Mouse (Mus musculus) liver, embryonic 12.5 days (tissue): ENCODE results near the gene Swsap1. TPM values are rescaled to one million over a fixed set of nuclear protein-coding genes. Genes with fewer than 3 reads are reported as not detected.

Experiments
- ATAC-seq: fragments of 200-750 bp; cut with Nextera tagmentation; 2 replicates; pipeline ENCODE4 v1.8.0; 2017; ENCODE audit warnings: moderate number of reproducible peaks, mild to moderate bottlenecking, moderate library complexity
- H3K27ac ChIP-seq: fragments of 300-500 bp; sonication (generic); 2 replicates; pipeline ENCODE4 v1.5.1; 2016; ENCODE audit warnings: mild to moderate bottlenecking
- H3K27me3 ChIP-seq: fragments of 300-500 bp; sonication (generic); replicated peaks from 2 replicates; pipeline ENCODE4 v1.6.1; 2016; ENCODE audit warnings: mild to moderate bottlenecking, moderate library complexity
- H3K36me3 ChIP-seq: fragments of 300-500 bp; sonication (generic); 2 replicates; pipeline ENCODE4 v1.6.1; 2016; ENCODE audit warnings: mild to moderate bottlenecking, moderate library complexity
- H3K4me1 ChIP-seq: fragments of 300-500 bp; sonication (generic); 2 replicates; pipeline ENCODE4 v1.6.1; 2016
- H3K4me2 ChIP-seq: fragments of 300-500 bp; sonication (generic); 2 replicates; pipeline ENCODE4 v1.6.1; 2016; ENCODE audit warnings: mild to moderate bottlenecking, moderate library complexity
- H3K4me3 ChIP-seq: fragments of 300-500 bp; sonication (generic); 2 replicates; pipeline ENCODE4 v1.5.1; 2016; ENCODE audit warnings: mild to moderate bottlenecking, moderate library complexity
- H3K9ac ChIP-seq: fragments of 300-500 bp; sonication (generic); 2 replicates; pipeline ENCODE4 v1.6.1; 2016; ENCODE audit warnings: mild to moderate bottlenecking, moderate library complexity
- H3K9me3 ChIP-seq: fragments of 300-500 bp; sonication (generic); replicated peaks from 2 replicates; pipeline ENCODE4 v1.6.1; 2016; ENCODE audit warnings: mild to moderate bottlenecking, moderate library complexity
- WGBS: fragments of 180-500 bp; shearing (Covaris S2); methylation state at CpG from one replicate; pipeline ENCODE4 v1.1.7; 2016; ENCODE audit not compliant: insufficient replicate concordance; 5-methylcytosine and 5-hydroxymethylcytosine counted together
- polyA plus RNA-seq: library from polyadenylated mRNA; unstranded; fragments of >200 nt; fragmentation: Nextera tagmentation; extraction: Ambion mirVana; gene quantifications from 2 replicates; pipeline ENCODE4 v1.2.1, GENCODE M21; 2016

Gene Swsap1
- polyA plus RNA-seq, 1 experiment from 2014 or later: 2.8 TPM

DNA sequence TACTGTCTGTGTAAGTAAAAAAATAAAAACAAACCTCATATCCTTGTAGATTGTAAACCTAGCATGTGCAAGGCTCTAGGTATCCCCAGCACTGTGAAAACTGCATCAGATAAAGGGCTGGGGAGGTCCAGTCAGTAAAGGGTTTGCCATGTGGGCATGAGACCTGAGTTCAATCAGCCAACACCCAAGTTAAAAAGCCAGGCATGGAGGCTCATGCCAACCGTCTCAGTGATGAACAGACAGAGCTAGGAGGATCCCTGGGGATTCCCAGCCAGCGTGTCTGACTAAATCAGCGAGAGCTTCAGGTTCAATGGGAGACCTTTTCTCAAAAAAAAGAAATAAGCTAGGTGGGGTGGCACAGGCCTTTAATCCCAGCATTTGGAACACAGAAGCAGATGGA lies 30.5 kb upstream of the Swsap1 start:
- Histone ChIP-seq H3K4me2 (no peak overlapping the region), H3K27ac (no peak overlapping the region), H3K36me3 (peaks cover 9% of the 10 kb centered on the region)

DNA sequence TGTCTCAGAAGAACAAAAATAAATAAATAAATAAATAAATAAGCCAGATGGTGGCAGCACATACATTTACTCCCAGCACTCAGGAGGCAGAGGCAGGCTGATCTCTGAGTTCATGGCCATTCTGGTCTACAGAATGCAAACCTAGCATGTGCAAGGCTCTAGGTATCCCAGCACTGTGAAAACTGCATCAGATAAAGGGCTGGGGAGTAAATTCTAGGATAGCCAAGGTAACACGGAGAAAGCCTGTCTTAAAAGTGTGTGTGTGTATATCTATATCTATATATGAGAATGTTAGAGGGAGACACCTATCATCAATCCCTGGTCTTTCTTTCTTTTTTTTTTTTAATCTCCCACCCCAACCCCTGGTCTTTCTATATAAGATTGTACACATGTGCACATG lies 30.0 kb upstream of the Swsap1 start:
- no peak overlapping the region for H3K9ac ChIP-seq
- H3K9me3 ChIP-seq: no peaks in the 10 kb centered on the region
- H3K4me1 ChIP-seq: peaks cover 38% of the 10 kb centered on the region
- no peak overlapping the region for H3K4me2 ChIP-seq
- 85% methylated on average over 1 of the region's 1 CpGs for WGBS
- no peak for ATAC-seq
- H3K36me3 ChIP-seq: peaks cover 9% of the 10 kb centered on the region
- no peak overlapping the region for H3K4me3 ChIP-seq
- H3K27ac ChIP-seq: no peak overlapping the region
- 0 out of 2 replicates have a peak, but pooled peaks cover 3% of the 10 kb centered on the region for H3K27me3 ChIP-seq

More for the DNA sequence above, 30.5 kb upstream of the Swsap1 start:
- no peak for ATAC-seq
- Histone ChIP-seq H3K27me3 (0 out of 2 replicates have a peak, but pooled peaks cover 3% of the 10 kb centered on the region), H3K4me3 (no peak overlapping the region), H3K9ac (no peak overlapping the region), H3K4me1 (peaks cover 38% of the 10 kb centered on the region), H3K9me3 (no peaks in the 10 kb centered on the region)
- WGBS: 83% methylated on average over 3 of the region's 3 CpGs

DNA sequence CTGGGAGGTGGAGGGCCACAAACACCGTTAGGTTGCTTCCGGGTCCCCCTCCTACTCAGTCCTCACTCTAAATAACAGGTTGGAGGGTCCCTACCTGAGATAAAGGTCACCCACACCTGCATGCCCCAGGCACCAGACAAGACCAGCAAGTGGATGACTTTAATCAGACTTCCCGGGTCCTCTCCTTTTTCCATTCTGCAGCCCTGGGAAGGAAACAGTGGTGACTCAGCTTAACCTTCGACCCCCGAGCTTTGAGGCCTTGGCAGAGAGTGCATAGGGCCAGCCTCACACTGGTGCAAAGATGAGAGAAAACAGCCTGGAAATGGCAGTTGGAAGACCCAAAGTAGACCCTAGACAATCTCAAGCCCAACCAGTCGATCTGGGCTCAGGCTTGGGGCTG lies 29.4 kb upstream of the Swsap1 start:
- 60% methylated on average over 6 of the region's 6 CpGs for WGBS
- H3K36me3 ChIP-seq: peaks cover 9% of the 10 kb centered on the region
- peaks cover 38% of the 10 kb centered on the region for H3K4me1 ChIP-seq
- peak overlapping the region; percentile 57; the same call in 1 of the 2 replicates for H3K4me3 ChIP-seq
- no peak overlapping the region for H3K9ac ChIP-seq
- no peak for ATAC-seq
- H3K27me3 ChIP-seq: 0 out of 2 replicates have a peak, but pooled peaks cover 3% of the 10 kb centered on the region
- H3K9me3 ChIP-seq: no peaks in the 10 kb centered on the region
- H3K4me2 ChIP-seq: peak overlapping the region; percentile 71
- no peak overlapping the region; the same call in 1 of the 2 replicates for H3K27ac ChIP-seq

- Histone ChIP-seq H3K9me3 (no peaks in the 10 kb centered on the region), H3K4me3 (peak overlapping the region; percentile 57), H3K4me2 (peak overlapping the region; percentile 71), H3K36me3 (peaks cover 7% of the 10 kb centered on the region), H3K27me3 (0 out of 2 replicates have a peak, but pooled peaks cover 3% of the 10 kb centered on the region), H3K27ac (peak overlapping the region; percentile 37; the same call in 1 of the 2 replicates), H3K4me1 (peaks cover 42% of the 10 kb centered on the region), H3K9ac (peak overlapping the region; percentile 37)
- 5% methylated on average over 6 of the region's 6 CpGs for WGBS
- ATAC-seq: no peak
Observed at GRCm38 (mm10) chr9:21926784-21927183, 28.8 kb upstream of the Swsap1 start.

DNA sequence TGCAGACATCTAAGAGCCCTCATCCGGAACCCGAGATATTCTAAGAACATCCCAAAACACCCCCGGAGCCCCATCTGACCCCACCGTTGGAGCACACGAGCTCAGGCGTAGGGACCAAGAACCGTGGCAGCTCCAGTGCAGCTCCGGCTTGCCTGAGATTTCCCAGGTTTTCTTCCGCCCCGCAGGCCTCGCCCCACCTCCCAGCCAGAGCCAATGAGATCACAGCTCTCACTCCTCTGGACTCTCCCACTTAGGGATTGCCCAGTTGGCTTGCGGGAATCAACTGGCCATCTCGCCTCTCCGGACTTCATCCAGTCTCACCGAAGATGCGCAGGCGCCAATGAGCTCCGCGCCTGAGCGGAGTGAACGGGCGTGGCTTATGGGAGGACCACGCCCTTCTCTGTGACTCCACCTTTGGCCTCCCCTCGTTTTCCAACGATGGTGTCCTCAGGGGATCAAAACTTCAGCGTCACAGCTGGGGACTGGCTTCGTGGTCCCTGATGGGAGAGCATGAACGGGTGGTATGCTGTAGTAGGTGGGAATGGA lies 28.3 kb upstream of the Swsap1 start, which contains the start of the genes Ccdc159 and Tmem205:
TSS of gene Ccdc159 (plus strand) at position 264 of the 546 bp plus-strand sequence.
TSS of gene Tmem205 (minus strand) at position 349 of the 546 bp plus-strand sequence.
- peak within 1 kb of the TSS; percentile 57 for H3K4me3 ChIP-seq
- H3K27ac ChIP-seq: peak within 1 kb of the TSS; percentile 37; the same call in 1 of the 2 replicates
- no peaks in the 10 kb centered on the region for H3K9me3 ChIP-seq
- H3K4me2 ChIP-seq: peak within 1 kb of the TSS; percentile 71
- 0 out of 2 replicates have a peak, but pooled peaks cover 3% of the 10 kb centered on the region for H3K27me3 ChIP-seq
- peaks cover 7% of the 10 kb centered on the region for H3K36me3 ChIP-seq
- H3K9ac ChIP-seq: peak within 1 kb of the TSS; percentile 37
- WGBS: under 1% methylated on average over 28 of the region's 28 CpGs
- peaks cover 47% of the 10 kb centered on the region for H3K4me1 ChIP-seq
- ATAC-seq: peak; percentile 78

DNA sequence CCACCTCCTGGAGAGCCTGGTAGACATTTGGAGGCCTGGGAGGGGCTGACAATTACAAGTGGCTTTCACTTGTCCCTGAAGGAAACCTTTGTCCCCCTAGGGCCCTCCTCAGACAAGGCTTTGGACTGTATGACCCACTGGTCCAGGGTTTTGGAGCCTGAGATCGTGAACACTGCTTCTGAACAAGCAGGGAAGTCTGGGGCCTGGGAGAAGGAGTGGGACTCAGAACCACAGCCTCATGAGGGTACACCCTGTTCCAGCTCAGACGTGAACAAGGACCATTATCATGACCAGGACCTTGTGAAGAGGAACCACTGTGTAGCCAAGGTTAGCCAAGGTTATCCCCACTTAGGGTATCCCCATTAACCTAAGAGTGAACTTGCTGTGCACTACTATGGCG lies 26.3 kb upstream of the Swsap1 start:
- Histone ChIP-seq H3K27ac (no peak overlapping the region), H3K4me1 (peaks cover 47% of the 10 kb centered on the region), H3K36me3 (peaks cover 7% of the 10 kb centered on the region), H3K4me3 (no peak overlapping the region), H3K9me3 (no peaks in the 10 kb centered on the region), H3K27me3 (peaks cover 13% of the 10 kb centered on the region), H3K4me2 (no peak overlapping the region), H3K9ac (no peak overlapping the region)
- WGBS: 57% methylated on average over 3 of the region's 3 CpGs
- ATAC-seq: no peak

GRCm38 (mm10) chr9:21932006-21932405 lies 23.5 kb upstream of the Swsap1 start:
- H3K4me2 ChIP-seq: no peak overlapping the region
- no peak overlapping the region for H3K27ac ChIP-seq
- no peak for ATAC-seq
- 40% methylated on average over 2 of the region's 2 CpGs for WGBS
- peaks cover 28% of the 10 kb centered on the region for H3K27me3 ChIP-seq
- no peaks in the 10 kb centered on the region for H3K9me3 ChIP-seq
- no peaks in the 10 kb centered on the region for H3K36me3 ChIP-seq
- H3K4me1 ChIP-seq: peaks cover 45% of the 10 kb centered on the region
- no peak overlapping the region for H3K9ac ChIP-seq
- H3K4me3 ChIP-seq: no peak overlapping the region

- H3K9me3 ChIP-seq: no peaks in the 10 kb centered on the region
- 35% methylated on average over 12 of the region's 12 CpGs for WGBS
- ATAC-seq: no peak
- H3K4me1 ChIP-seq: peaks cover 45% of the 10 kb centered on the region
- no peaks in the 10 kb centered on the region for H3K36me3 ChIP-seq
- peaks cover 29% of the 10 kb centered on the region for H3K27me3 ChIP-seq
- no peak overlapping the region for H3K9ac ChIP-seq
- H3K4me3 ChIP-seq: no peak overlapping the region
- no peak overlapping the region for H3K27ac ChIP-seq
- peak overlapping the region; percentile 8; the same call in 1 of the 2 replicates for H3K4me2 ChIP-seq
Observed at GRCm38 (mm10) chr9:21932445-21933137, 23.0 kb upstream of the Swsap1 start.

- peaks cover 41% of the 10 kb centered on the region for H3K4me1 ChIP-seq
- H3K27me3 ChIP-seq: peaks cover 34% of the 10 kb centered on the region
- H3K4me2 ChIP-seq: no peak overlapping the region
- H3K9me3 ChIP-seq: no peaks in the 10 kb centered on the region
- no peak overlapping the region for H3K9ac ChIP-seq
- no peak overlapping the region for H3K4me3 ChIP-seq
- ATAC-seq: no peak
- H3K36me3 ChIP-seq: no peaks in the 10 kb centered on the region
- H3K27ac ChIP-seq: no peak overlapping the region
- WGBS: 66% methylated on average over 12 of the region's 12 CpGs
Observed at GRCm38 (mm10) chr9:21934021-21934420, 21.5 kb upstream of the Swsap1 start.

- Histone ChIP-seq H3K36me3 (no peaks in the 10 kb centered on the region), H3K4me1 (peaks cover 41% of the 10 kb centered on the region), H3K9me3 (no peaks in the 10 kb centered on the region), H3K4me3 (no peak overlapping the region), H3K4me2 (no peak overlapping the region), H3K9ac (no peak overlapping the region), H3K27me3 (peaks cover 33% of the 10 kb centered on the region), H3K27ac (no peak overlapping the region)
- no peak for ATAC-seq
- 58% methylated on average over 7 of the region's 7 CpGs for WGBS
Observed at GRCm38 (mm10) chr9:21935466-21936131, 20.0 kb upstream of the Swsap1 start.

DNA sequence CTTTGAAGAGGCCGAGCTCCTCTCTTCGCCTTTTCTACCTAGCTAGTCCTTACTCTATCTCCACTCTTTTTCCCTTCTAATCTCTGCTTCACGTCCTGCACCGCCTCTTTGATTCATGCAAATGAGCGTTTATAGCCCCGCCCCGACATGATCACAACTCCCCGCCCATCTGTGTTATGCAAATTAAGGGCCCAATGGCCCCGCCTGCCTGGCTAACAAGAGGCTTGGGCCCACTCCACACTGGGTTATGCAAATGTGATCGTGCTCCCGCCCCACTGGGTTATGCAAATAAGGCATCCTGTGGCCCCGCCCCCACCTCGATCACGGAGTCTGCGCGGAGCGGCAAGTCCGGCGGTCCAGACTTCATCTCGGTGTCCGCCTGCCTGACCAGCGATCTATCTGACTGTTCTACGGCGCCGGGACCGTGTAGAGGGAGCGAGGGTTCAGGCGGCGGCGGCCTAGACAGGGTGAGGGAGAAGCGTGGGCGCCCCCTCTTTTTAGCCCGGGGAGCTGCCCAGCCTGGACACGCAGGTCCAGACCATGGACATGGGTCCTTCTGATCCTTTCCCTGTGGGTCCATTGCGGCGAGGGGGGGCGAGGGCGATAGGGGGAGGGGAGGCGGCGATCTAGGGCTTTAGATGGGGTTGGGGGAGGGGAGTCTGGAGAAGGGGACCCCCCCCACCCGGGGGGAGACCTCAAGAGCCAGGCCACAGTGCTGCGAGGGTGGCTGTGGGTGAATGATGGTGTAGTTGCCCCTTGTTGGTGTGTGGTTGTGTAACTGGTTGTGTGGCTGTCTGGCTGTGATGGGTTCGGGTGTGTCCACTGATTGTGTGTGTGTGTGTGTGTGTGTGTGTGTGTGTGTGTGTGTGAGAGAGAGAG lies 18.6 kb upstream of the Swsap1 start, which contains the start of gene Plppr2:
TSS of gene Plppr2 (plus strand) at position 342 of the 879 bp plus-strand sequence.
- ATAC-seq: peak; percentile 89
- H3K27ac ChIP-seq: peak within 1 kb of the TSS; percentile 21; the same call in 1 of the 2 replicates
- WGBS: 3% methylated on average over 43 of the region's 43 CpGs

More for the DNA sequence above, 18.6 kb upstream of the Swsap1 start, which contains the start of gene Plppr2:
- H3K4me3 ChIP-seq: peak within 1 kb of the TSS; percentile 53
- H3K4me1 ChIP-seq: peaks cover 36% of the 10 kb centered on the region
- H3K9ac ChIP-seq: peak within 1 kb of the TSS; percentile 55
- H3K36me3 ChIP-seq: no peaks in the 10 kb centered on the region
- peak within 1 kb of the TSS; percentile 77 for H3K4me2 ChIP-seq
- peaks cover 33% of the 10 kb centered on the region for H3K27me3 ChIP-seq
- no peaks in the 10 kb centered on the region for H3K9me3 ChIP-seq
